Comparison of ENCODE assay signal across 7 mouse cellular contexts in genomic region chr19:43612051-43612450, GRCm38 (mm10). TPM values are rescaled to one million over a fixed set of nuclear protein-coding genes. Genes with fewer than 3 reads are reported as not detected.
DNase-seq lines count a peak whose midpoint lies in the region; ATAC-seq and TF ChIP-seq lines count a peak whose summit lies in the region.

TSS of gene Nkx2-3 (plus strand) at chr19:43612325.

- peak; percentile 58 to 60 for ATAC-seq in hematopoietic stem cell, adult 5-6 weeks (replicated peaks in 1 of 2; ENCODE audit: insufficient read depth in 1 of 2, low FRiP score in 2 of 2, low TSS enrichment in 1 of 2, low read depth in 1 of 2, poor library complexity in 2 of 2, severe bottlenecking in 2 of 2)
- peak; percentile 66 for ATAC-seq in stomach, embryonic 15.5 days (ENCODE audit: insufficient read depth, low FRiP score, low read depth)

- no peaks in the 10 kb centered on the region for H3K9me3 ChIP-seq in stomach, embryonic 15.5 days

- peaks cover 79% of the 10 kb centered on the region for H3K27me3 ChIP-seq in stomach, embryonic 15.5 days (replicated peaks)

- no peak within 1 kb of the TSS for H3K4me3 ChIP-seq in lung, adult 2 months (replicated peaks; ENCODE audit: extremely low read depth, low read depth, low read length)
- H3K4me3 ChIP-seq in stomach, embryonic 15.5 days (replicated peaks) = peak within 1 kb of the TSS; percentile 41

- no peak for TF ChIP-seq POLR2A in lung, adult 2 months (IDR thresholded peaks at IDR 0.05; ENCODE audit: borderline replicate concordance, extremely low read depth, low read depth, low read length)

- H3K36me3 ChIP-seq in stomach, embryonic 15.5 days = no peaks in the 10 kb centered on the region

- peak within 1 kb of the TSS; percentile 33 for H3K4me2 ChIP-seq in stomach, embryonic 15.5 days

- no peak for TF ChIP-seq CTCF in lung, adult 2 months (IDR thresholded peaks at IDR 0.05; ENCODE audit: insufficient read depth, low read length)

- H3K4me1 ChIP-seq in lung, adult 2 months (ENCODE audit: control insufficient read depth, insufficient read depth, low read length) = peaks cover 6% of the 10 kb centered on the region
- peaks cover 24% of the 10 kb centered on the region for H3K4me1 ChIP-seq in stomach, embryonic 15.5 days

- H3K27ac ChIP-seq in stomach, embryonic 15.5 days = no peak within 1 kb of the TSS; the same call in none of the 2 replicates

- H3K9ac ChIP-seq in stomach, embryonic 15.5 days = no peak within 1 kb of the TSS

- 5% methylated on average over 24 of the region's 24 CpGs for WGBS in lung, adult 2 months
- under 1% methylated on average over 24 of the region's 24 CpGs for WGBS in stomach, embryonic 15.5 days

- DNase-seq in R1 (ENCODE audit: low read depth, low spot score) = peak; percentile 93
- DNase-seq in c-Kit-positive CD71-positive TER-119-positive erythroid progenitor cells, embryonic 14.5 days (ENCODE audit: low spot score) = peak; percentile 14
- peak; percentile 17 for DNase-seq in lung, adult 2 months
- no peak for DNase-seq in frontal cortex, postnatal 36 days (ENCODE audit: low spot score in 2 of 2)
- no peak for DNase-seq in ovary, adult 18-20 months (ENCODE audit: low spot score)

RNA-seq across cellular contexts. Expression of gene Nkx2-3, which starts in this region (rescaled TPM):
- 28.7 and 29.7 TPM in 2 replicates for total RNA-seq in hematopoietic stem cell, adult 5-6 weeks (2017)
- polyA plus RNA-seq in lung, adult 2 months (2012; rRNA removed) = 0.05 TPM in 1 of 2 replicates, not detected in the other
- polyA plus RNA-seq in stomach, embryonic 15.5 days (2015; fragmentation: Nextera tagmentation; extraction: Ambion mirVana) = 26.3 and 31.4 TPM in 2 replicates

Comparison
In these comparisons a context has a peak if more than half of its experiments do, and no peak if none do; other contexts are left out.
1. RNA of gene Nkx2-3 (polyA plus RNA-seq): 26.3 to 31.4 TPM in stomach, embryonic 15.5 days; 0.05 TPM in lung, adult 2 months; every median in the first group is over 10 times any median in the second.
2. Peak in DNase-seq in lung, adult 2 months; RNA of the gene not detected or under 1 TPM.
3. DNase-seq: peak in R1 (single experiment) and c-Kit-positive CD71-positive TER-119-positive erythroid progenitor cells, embryonic 14.5 days (single experiment); none in frontal cortex, postnatal 36 days (0 of 2) and ovary, adult 18-20 months (single experiment).